Comparison of ENCODE assay signal across 8 mouse cellular contexts in the genomic region with DNA sequence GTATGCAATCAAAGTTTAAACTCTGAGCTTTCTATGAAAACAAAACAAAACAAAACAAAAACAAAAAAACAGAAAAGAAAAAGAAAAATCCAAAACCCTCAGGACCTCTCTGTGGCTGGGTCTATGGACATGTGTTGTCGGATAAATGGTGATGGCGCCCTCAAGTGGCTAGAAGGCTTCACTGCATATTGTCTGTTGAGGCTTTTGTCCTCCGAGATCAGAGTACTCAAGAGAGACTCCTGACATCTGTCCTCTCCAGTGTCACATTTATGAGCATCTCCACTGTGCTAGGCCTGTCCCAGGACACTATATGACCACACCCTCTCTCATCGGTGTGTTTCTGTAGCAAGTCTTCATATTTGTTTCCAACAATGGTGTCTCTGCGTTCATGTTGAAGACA.
DNase-seq lines count a peak whose midpoint lies in the region; ATAC-seq and TF ChIP-seq lines count a peak whose summit lies in the region.

No protein-coding gene starts in this region.

- intact Hi-C loops in heart, postnatal 36 days (cut with DNase I): loop anchor here (1.0 to 5.0 kb wide), 4 partner anchors 90 to 490 kb away; no protein-coding TSS in a partner anchor

- TF ChIP-seq POLR2A in ES-Bruce4 (IDR thresholded peaks at IDR 0.05; ENCODE audit: insufficient read depth, low read length): no peak

- peaks cover 4% of the 10 kb centered on the region; the same call in 1 of the 2 replicates for H3K36me3 ChIP-seq in ES-Bruce4 (ENCODE audit: control insufficient read depth, insufficient read depth, low read length, poor library complexity, severe bottlenecking)
- peaks cover 24% of the 10 kb centered on the region for H3K36me3 ChIP-seq in lung, embryonic 15.5 days

- H3K4me2 ChIP-seq in lung, embryonic 15.5 days: no peak overlapping the region

- peak; percentile 21; the same call in 1 of the 2 replicates for ATAC-seq in erythroblast, adult 5-6 weeks (replicated peaks; ENCODE audit: low FRiP score, poor library complexity, severe bottlenecking)
- ATAC-seq in lung, embryonic 15.5 days (ENCODE audit: borderline replicate concordance, extremely low read depth, low FRiP score, low TSS enrichment): peak; percentile 9; the same call in 1 of the 2 replicates

- no peak for TF ChIP-seq EP300 in ES-Bruce4 (IDR thresholded peaks at IDR 0.05; ENCODE audit: insufficient read depth, low read depth, low read length)

- no peak overlapping the region for H3K27ac ChIP-seq in ES-Bruce4 (ENCODE audit: insufficient read depth, low read length)
- 0 out of 2 replicates have a peak overlapping the region, but pooled peaks have one; percentile 31 for H3K27ac ChIP-seq in lung, embryonic 15.5 days

- TF ChIP-seq CTCF in ES-Bruce4 (IDR thresholded peaks at IDR 0.05; ENCODE audit: low read depth, low read length): peak; percentile 55

- H3K4me1 ChIP-seq in ES-Bruce4 (ENCODE audit: control insufficient read depth, insufficient read depth, low read length): no peaks in the 10 kb centered on the region
- H3K4me1 ChIP-seq in lung, embryonic 15.5 days: no peaks in the 10 kb centered on the region

- H3K27me3 ChIP-seq in ES-Bruce4 (ENCODE audit: control insufficient read depth, insufficient read depth, low read length, poor library complexity, severe bottlenecking): no peaks in the 10 kb centered on the region
- H3K27me3 ChIP-seq in lung, embryonic 15.5 days: no peaks in the 10 kb centered on the region

- no peak overlapping the region for H3K9ac ChIP-seq in ES-Bruce4 (ENCODE audit: low read depth, poor library complexity, severe bottlenecking)
- no peak overlapping the region for H3K9ac ChIP-seq in lung, embryonic 15.5 days

- DNase-seq in brain, embryonic 18.5 days (ENCODE audit: low read depth, low spot score): peak; percentile 64
- DNase-seq in heart, postnatal 36 days: peak; percentile 66 to 79
- DNase-seq in large intestine, adult 2 months (ENCODE audit: low read depth, low spot score): peak; percentile 35
- DNase-seq in retina, adult 2 months (ENCODE audit: low read depth, low spot score): peak; percentile 52
- DNase-seq in thymus, postnatal 14 days: peak; percentile 82

- no peak overlapping the region for H3K4me3 ChIP-seq in ES-Bruce4 (ENCODE audit: low read depth, low read length)
- H3K4me3 ChIP-seq in lung, embryonic 15.5 days: no peak overlapping the region

- 27% methylated on average over 5 of the region's 5 CpGs for WGBS in large intestine, adult 2 months
- 24% methylated on average over 5 of the region's 5 CpGs for WGBS in lung, embryonic 15.5 days

- H3K9me3 ChIP-seq in ES-Bruce4 (replicated peaks; ENCODE audit: control insufficient read depth, insufficient read depth, low read length, poor library complexity, severe bottlenecking): 0 out of 2 replicates have a peak, but pooled peaks cover 6% of the 10 kb centered on the region
- no peaks in the 10 kb centered on the region for H3K9me3 ChIP-seq in lung, embryonic 15.5 days
